Mouse (Mus musculus) hematopoietic stem cell, adult 5-6 weeks (primary cell): ENCODE results near the gene 2610002M06Rik. TPM values are rescaled to one million over a fixed set of nuclear protein-coding genes. Genes with fewer than 3 reads are reported as not detected.
A peak's percentile ranks its signal among the peaks of the same experiment; 100 is the strongest.

Source experiments
- ATAC-seq, 2 experiments: fragments of 125-278 bp in 1 of 2; replicated peaks in 1 of 2; 2 replicates each; pipeline ENCODE4 v1.8.0; 2016 to 2017; ENCODE audit warnings: inconsistent platforms in 2 of 2, mild to moderate bottlenecking in 2 of 2, moderate number of reproducible peaks in 2 of 2, low read depth in 1 of 2, moderate TSS enrichment in 1 of 2; ENCODE audit not compliant: low FRiP score in 2 of 2, poor library complexity in 2 of 2, severe bottlenecking in 2 of 2, insufficient read depth in 1 of 2, low TSS enrichment in 1 of 2
- total RNA-seq: library from RNA; stranded (forward); fragments of 172-1452, 232-1000 nt; gene quantifications from 2 replicates; pipeline ENCODE4 v1.2.3, GENCODE M21; 2017

The 2610002M06Rik gene
- total RNA-seq: 24.5 and 25.5 TPM in 2 replicates

GRCm38 (mm10) chrX:107816218-107816554 is at the start of gene 2610002M06Rik:
2610002M06Rik (minus strand) TSS chrX:107816334.
- ATAC-seq: peak; percentile 100

DNA sequence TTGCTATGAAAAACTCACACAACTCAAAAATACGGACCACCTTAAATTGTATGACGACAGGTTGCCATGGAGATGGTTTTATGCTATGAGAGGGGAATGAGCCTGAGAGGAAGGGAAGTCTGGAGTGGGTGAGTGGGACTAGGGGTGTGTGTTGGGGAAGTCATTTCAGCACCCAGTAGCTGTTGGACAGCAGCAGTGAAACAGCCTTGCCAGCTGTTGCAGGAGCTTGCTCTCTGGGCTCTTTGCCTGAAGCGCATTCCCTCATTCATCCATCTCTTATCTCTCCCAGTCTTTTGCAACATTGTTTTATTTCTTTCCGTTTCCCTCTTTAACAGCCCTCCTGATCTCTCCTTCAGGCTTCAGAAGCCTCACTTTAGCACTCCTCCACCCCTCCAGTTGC is 42.0 kb upstream of the 2610002M06Rik start:
- no peak for ATAC-seq

GRCm38 (mm10) chrX:107816726-107817125 is 592 bp upstream of the 2610002M06Rik start:
- ATAC-seq: no peak

DNA sequence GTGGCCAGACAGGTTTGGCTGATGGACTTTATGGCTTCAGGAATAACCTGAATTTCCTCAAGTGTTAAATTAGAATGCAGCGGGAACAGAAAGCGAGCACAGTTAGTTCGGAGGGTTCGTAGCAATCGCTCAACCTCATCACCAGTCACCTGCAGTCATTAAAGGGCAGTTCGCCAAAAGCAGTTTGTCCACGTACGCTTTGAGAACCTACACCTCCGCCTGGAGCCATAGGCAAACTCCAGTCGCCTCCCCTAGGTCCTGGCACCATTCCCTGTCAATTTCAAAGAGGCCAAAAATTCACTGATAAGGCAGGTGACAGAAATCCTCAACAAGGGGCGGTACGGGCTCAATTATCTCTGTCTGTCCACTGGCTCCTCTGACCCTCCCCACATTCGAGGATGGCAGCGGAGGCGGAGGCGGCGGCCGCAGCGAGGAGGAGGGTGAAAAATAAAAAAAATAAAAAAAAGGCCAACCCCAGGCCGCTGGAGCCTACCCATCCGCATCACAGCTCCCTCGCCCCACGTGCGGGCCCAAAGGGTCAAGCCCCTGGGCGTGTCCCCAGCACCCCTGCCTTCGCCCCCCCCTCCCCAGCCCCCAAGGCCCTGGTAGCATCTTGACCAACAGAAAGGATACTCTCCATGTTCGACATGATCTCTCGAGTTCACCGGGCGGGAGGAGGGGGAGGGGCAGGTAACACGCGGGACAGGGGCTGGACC is 474 bp downstream of the 2610002M06Rik start:
- peak; percentile 23 to 46; a peak in 3 of 4 replicates for ATAC-seq

GRCm38 (mm10) chrX:107812120-107812519 is 4.0 kb downstream of the 2610002M06Rik start:
- ATAC-seq: no peak

- ATAC-seq: no peak
These were observed 19.2 kb downstream of the 2610002M06Rik start for GRCm38 (mm10) chrX:107796919-107797318.

GRCm38 (mm10) chrX:107795785-107796184 is 20.3 kb downstream of the 2610002M06Rik start:
- no peak for ATAC-seq

GRCm38 (mm10) chrX:107792290-107792689 is 23.8 kb downstream of the 2610002M06Rik start, which contains the start of gene Tent5d:
Tent5d (plus strand) TSS chrX:107792590.
- ATAC-seq: no peak

DNA sequence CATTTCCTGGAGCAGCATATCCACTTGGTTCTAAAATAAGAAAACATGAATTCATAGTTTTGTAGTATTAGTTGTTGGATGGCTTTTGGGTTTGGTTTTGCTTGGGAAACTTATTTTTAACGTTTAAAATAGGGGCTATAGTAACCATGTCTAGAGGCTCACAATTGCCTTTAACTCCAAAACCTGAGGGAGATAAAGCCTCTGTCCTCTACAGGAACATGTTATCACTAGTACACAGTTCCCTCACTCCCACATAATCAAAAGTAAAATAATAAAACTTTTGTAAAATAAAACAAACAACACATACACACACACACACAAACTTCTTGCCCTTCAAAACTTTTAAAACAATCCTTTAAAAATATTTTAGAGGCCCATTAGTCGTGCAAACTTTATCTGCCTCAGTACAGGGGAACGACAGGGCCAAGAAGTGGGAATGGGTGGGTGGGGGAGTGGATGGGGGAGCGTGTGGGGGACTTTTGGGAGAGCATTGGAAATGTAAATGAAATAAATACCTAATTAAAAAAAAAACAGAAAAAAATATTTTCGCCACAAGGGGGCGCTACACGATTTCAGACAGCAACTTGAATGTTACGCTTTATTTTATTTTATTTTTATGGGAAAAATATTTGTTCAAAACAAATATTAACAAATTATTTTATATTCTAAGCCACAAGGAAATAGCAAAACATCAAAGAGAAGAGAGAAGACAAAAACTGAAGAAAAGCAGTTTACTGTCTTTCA is 25.2 kb downstream of the 2610002M06Rik start:
- ATAC-seq: no peak

DNA sequence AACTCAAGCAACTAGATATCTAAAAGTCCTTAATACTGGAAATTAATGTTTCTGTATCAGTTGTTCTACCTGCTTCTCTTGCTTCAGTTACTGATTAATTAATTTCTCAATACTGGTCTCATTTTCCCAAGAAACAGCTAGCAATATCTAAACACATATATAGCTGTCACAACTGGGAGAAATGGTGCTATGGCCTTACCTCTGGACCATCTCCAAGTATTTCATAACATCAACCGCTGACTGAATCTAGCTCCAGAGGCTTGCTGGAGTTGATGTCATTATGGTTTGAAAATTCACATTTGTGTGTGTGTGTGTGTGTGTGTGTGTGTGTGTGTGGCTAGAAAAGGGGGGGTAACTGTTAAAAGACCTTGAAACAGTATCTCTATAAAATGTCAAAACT is 26.0 kb downstream of the 2610002M06Rik start:
- no peak for ATAC-seq

- no peak for ATAC-seq
These were observed 48.2 kb downstream of the 2610002M06Rik start for GRCm38 (mm10) chrX:107767896-107768295.

Other genes starting within 250 kb of the 2610002M06Rik start
- gene Tbx22, start 148.4 kb downstream of the 2610002M06Rik start, total RNA-seq: not detected in 2 replicates
- gene Tent5d, start 23.7 kb downstream of the 2610002M06Rik start, total RNA-seq: not detected in 2 replicates
- gene Gm732, start 132.1 kb upstream of the 2610002M06Rik start, total RNA-seq: not detected in 2 replicates